Mouse (Mus musculus): ENCODE measurements around the gene Kcnj6.
"Not testable (repeated sequence)": the region's sequence is repeated elsewhere in the genome, so short reads cannot be mapped to it uniquely, and the experiment has no call there.

Kcnj6 gene

GRCm38 (mm10) chr16:94850393-94850792, 147.1 kb downstream of the Kcnj6 start:
- no peak for DNase-seq

- DNase-seq = no peak
These were observed 151.5 kb downstream of the Kcnj6 start for GRCm38 (mm10) chr16:94845996-94846395.

- DNase-seq = no peak
These were observed 152.7 kb downstream of the Kcnj6 start for GRCm38 (mm10) chr16:94844769-94845168.

DNA sequence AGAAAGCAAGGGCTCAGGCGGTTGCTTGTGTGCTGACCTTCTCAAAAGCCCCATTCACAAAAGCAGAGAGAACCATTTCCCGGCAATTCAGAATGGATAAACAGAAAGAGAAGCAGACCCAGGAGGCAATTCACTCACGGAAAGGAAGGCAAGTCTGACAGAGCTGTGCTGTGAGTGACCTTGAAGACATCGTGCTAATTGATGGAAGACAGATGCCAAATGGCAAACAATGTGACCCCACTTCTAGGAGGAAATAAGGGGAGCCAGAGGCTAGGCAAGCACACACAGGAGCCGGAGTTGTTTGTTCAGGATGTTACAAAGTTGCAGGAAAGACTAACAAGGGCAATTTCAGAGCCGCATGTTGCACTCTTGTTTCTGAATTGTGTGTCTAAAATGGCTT, 158.1 kb downstream of the Kcnj6 start:
- no peak for DNase-seq

- no peak for DNase-seq
These were observed 159.6 kb downstream of the Kcnj6 start for GRCm38 (mm10) chr16:94837881-94838280.

DNA sequence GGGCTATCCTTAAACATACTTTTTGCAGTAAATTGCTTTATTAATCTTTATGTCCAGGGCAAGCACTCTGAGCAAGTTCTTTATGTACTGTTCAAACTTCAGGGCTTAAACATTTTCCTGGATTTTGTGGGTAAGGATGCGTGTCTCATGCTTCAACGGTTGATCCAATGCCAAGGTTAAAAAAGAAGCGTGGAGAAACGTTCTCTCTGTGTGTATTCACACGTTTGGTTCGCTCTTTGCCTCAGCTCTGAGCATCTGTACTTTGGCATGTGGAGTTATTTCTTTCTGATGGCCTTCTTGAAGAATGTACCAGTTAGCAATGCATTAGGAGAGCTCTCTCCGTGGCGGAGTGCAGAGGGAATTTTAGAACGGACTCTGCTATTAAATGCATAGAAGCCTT, 163.0 kb downstream of the Kcnj6 start:
- DNase-seq = no peak

GRCm38 (mm10) chr16:94828166-94828565, 169.3 kb downstream of the Kcnj6 start:
- no peak for DNase-seq

DNA sequence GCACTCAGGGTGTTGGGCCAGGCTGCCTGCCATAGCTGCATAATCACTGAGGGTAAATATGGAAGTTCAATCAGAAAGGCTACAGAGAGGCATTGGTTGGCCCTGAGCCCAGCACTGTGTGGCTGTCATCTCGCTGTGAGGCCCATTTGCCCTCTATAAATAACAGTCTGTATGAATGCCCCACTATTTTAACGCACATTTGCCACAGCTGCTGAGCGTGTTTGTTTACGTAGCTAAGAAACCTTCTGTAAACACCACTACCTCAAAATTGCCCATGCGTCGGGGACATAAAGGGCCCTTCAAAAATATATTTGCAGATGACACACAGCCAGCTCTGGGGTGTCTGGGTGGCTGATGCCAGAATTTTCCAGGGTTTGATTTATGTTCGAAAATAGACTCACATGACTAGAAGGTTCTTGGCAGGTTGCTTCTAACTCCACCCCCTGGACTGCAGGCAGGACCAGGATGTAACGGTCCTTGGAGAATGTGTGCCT, 170.4 kb downstream of the Kcnj6 start:
- DNase-seq = peak; percentile 66 to 70

GRCm38 (mm10) chr16:94825274-94825673, 172.2 kb downstream of the Kcnj6 start:
- DNase-seq = no peak

- no peak for DNase-seq
These were observed 174.9 kb downstream of the Kcnj6 start for GRCm38 (mm10) chr16:94822611-94823010.

- DNase-seq = peak in 1 of 2 experiments; percentile 25
These were observed 175.9 kb downstream of the Kcnj6 start for GRCm38 (mm10) chr16:94821610-94822009.

- DNase-seq = peak; percentile 48 to 59
These were observed 181.1 kb downstream of the Kcnj6 start for GRCm38 (mm10) chr16:94816391-94816790.

DNA sequence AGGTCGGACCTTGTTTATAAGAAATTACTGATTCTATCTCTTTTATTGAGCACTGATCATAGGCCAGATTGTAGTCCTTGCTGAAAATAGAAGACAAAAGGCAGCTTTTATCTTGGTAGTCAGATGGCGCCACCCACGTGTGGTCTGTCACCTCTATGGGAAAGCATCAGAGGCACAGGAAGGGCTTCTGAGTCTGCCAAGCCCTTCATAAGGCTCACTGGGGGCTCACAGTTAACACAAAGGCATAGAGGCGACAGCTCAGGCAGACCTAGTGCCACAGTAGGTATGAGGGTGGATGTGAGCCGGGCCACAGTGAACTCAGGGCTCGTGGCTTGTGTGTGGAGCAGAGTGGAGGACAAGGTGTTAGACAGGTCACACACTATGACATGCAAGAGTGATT, 181.6 kb downstream of the Kcnj6 start:
- DNase-seq = peak; percentile 47 to 48

GRCm38 (mm10) chr16:94809286-94809685, 188.2 kb downstream of the Kcnj6 start:
- DNase-seq = not testable (repeated sequence)

GRCm38 (mm10) chr16:94798241-94798640, 199.3 kb downstream of the Kcnj6 start:
- DNase-seq = no peak

DNA sequence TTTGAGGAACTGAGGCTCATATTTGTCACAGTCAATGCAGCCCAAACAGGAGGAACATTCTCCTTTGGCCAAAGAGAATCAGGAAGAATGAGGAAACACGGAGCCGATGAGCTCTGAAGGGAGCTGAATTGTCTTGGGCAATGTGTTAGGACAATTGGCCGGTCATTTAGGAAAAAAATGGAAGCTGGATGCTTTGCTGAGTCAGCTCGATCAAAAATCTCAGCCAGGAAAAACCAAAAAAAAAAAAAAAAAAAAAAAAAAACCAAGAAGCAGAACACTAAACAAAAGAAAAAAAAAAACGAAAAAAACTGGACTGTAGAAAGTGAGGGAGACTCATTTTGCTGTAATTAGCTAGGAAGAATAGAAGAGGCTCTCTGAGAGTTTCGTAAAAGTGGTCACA, 200.1 kb downstream of the Kcnj6 start:
- no peak for DNase-seq

GRCm38 (mm10) chr16:94793041-94793440, 204.5 kb downstream of the Kcnj6 start:
- no peak for DNase-seq

DNA sequence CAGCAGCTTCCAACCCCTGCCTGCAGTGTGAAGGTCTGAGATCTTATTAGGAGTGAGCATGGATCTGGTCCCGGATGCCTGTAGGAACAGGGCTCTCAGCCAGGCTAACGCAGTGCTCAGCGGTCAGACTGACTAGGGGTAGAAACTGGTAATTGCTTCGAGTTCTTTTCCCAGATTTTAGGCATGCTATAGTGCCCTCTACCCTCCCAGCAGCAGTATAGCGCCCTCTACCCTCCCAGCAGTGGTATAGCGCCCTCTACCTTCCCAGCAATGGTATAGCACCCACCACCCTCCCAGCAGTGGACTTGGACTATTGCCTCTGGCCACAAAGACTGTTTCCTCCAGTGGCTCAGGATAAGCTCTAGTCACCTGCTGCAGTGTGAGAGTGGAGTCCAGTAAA, 207.5 kb downstream of the Kcnj6 start:
- peak; percentile 58 to 64 for DNase-seq

- no peak for DNase-seq
These were observed 208.8 kb downstream of the Kcnj6 start for GRCm38 (mm10) chr16:94788716-94789115.

DNA sequence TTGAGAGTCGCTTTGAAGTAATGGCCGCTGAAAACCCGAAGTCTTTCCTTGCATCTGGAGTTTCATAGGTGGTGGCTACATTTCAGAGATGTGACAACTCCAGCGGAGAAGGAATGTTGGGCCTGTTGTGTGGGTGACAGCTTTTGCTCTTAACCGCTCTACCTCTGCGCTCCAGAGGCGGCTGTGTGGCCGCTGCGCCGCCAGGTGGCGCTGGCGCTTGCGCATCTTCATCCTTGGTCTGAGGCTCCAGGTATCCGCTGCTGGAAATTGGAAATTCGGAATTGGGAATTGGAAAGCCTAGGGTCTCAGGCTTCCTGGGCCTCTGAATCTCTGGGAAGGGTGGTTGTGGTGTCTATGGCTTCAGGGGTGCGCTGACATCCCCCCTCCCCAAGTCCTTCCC, 209.3 kb downstream of the Kcnj6 start:
- peak; percentile 86 to 87 for DNase-seq

GRCm38 (mm10) chr16:94785873-94786272, 211.6 kb downstream of the Kcnj6 start:
- DNase-seq = no peak

- peak; percentile 21 to 22 for DNase-seq
These were observed 213.8 kb downstream of the Kcnj6 start for GRCm38 (mm10) chr16:94783696-94784095.

- peak in 1 of 2 experiments; percentile 23 for DNase-seq
These were observed 215.2 kb downstream of the Kcnj6 start for GRCm38 (mm10) chr16:94782110-94782946.

DNA sequence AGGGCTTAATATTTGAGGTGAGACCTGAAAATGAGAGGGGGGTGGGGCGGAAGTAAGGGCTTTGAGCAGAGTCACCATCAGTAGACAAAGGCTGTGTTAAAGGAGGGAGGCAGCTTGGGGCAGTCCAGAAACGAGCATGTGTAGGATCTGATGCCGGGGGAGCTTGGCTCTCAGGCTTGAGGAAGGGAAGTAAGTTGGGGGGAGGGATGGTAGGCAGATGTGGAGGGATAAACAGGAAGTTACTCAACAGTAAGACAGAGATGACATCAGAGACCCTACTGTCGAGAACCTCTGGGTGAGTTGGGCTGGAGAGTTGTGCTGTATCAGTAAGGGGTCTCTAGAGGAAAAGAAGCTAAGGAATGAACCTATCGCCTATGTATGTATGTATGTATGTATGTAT, 223.6 kb downstream of the Kcnj6 start:
- no peak for DNase-seq

- no peak for DNase-seq
These were observed 229.9 kb downstream of the Kcnj6 start for GRCm38 (mm10) chr16:94767606-94768005.

All from cerebellum, postnatal 36 days (tissue).